Mouse (Mus musculus): Measurements from ENCODE around the gene Ssh1.

Ssh1 gene

GRCm38 (mm10) chr5:113892005-113892404 lies 101.7 kb downstream of the Ssh1 start:
- in situ Hi-C loops (cut with MboI, MseI) = no loop called here

GRCm38 (mm10) chr5:113890874-113891273 lies 102.8 kb downstream of the Ssh1 start:
- in situ Hi-C loops (cut with MboI, MseI) = no loop called here

GRCm38 (mm10) chr5:113889912-113890311 lies 103.8 kb downstream of the Ssh1 start:
- in situ Hi-C loops (cut with MboI, MseI) = no loop called here

- in situ Hi-C loops (cut with MboI, MseI) = no loop called here
These were observed 104.3 kb downstream of the Ssh1 start for GRCm38 (mm10) chr5:113889181-113889906.

GRCm38 (mm10) chr5:113888186-113888795 lies 105.4 kb downstream of the Ssh1 start:
- in situ Hi-C loops (cut with MboI, MseI) = no loop called here

- in situ Hi-C loops (cut with MboI, MseI) = no loop called here
These were observed 106.6 kb downstream of the Ssh1 start for GRCm38 (mm10) chr5:113887132-113887531.
